In the genomic region with DNA sequence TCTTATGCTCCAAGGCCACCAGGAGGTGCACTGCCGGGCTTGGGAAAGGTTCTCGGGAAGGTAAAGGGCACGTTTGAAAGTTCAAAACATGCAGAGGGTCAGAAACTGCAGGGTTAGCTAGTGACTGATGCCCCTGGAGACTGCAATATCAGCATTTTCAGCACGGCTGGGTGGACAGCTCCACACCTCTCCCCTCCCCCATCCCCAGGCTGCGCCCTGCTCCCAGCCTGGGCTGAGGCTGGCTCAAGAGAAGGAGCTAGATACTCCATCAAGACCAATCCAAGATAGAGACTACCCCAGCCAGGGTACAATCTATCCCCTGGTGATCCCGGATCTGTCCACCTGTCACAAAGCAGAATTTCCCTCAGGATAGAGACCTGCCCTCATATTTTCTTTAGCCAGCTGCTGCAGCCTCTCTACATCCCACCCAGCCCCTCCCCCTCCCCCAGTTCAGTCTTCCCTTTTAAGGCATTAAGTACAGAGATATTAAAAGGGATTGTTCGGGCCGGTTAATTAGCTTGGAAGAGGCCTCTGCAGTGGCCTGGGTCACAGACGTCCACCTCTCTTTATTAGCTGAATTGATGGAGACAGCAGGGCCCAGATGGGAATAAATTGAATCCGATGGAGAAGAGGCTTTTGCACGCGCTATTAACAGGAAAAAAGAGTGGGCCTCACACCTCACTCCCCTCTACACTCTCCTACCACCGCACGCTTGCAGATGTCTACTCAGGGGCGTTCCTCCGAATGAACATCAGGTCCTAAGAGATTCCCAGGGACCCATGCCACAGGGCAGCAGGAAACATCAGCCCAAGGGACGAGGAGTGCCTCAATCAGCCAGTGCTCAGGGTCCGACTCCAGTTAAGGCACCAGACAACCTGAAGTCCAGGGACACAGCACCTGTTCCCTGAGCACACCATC, we compare ENCODE assay signal across 8 mouse cellular contexts.
DNase-seq lines count a peak whose midpoint lies in the region; ATAC-seq and TF ChIP-seq lines count a peak whose summit lies in the region.

No protein-coding gene starts in this region.

- no peak for TF ChIP-seq CTCF in thymus, adult 2 months (IDR thresholded peaks at IDR 0.05; ENCODE audit: borderline replicate concordance, control insufficient read depth, extremely low read depth, insufficient read depth, low read length, poor library complexity)

- no peak overlapping the region for H3K27ac ChIP-seq in thymus, adult 2 months (ENCODE audit: control insufficient read depth, insufficient read depth, low read length)
- H3K27ac ChIP-seq in midbrain, embryonic 16.5 days (ENCODE audit: low read length) = peak overlapping the region; percentile 39

- no peak overlapping the region for H3K4me3 ChIP-seq in thymus, adult 2 months (ENCODE audit: control insufficient read depth, insufficient read depth, low read length)
- H3K4me3 ChIP-seq in midbrain, embryonic 16.5 days (ENCODE audit: low read depth, low read length) = no peak overlapping the region

- no peak overlapping the region; the same call in 1 of the 2 replicates for H3K9ac ChIP-seq in midbrain, embryonic 16.5 days (ENCODE audit: low read depth, low read length)

- H3K36me3 ChIP-seq in thymus, adult 2 months (ENCODE audit: control insufficient read depth, insufficient read depth, low read length) = no peaks in the 10 kb centered on the region
- no peaks in the 10 kb centered on the region for H3K36me3 ChIP-seq in midbrain, embryonic 16.5 days (ENCODE audit: control insufficient read depth, insufficient read depth, low read length)

- no peak for TF ChIP-seq POLR2A in thymus, adult 2 months (IDR thresholded peaks at IDR 0.05; ENCODE audit: control insufficient read depth, extremely low read depth, insufficient read depth, low read length, poor library complexity)

- H3K4me2 ChIP-seq in midbrain, embryonic 16.5 days (ENCODE audit: low read length) = no peak overlapping the region

- WGBS in thymus, adult 2 months = 41% methylated on average over 18 of the region's 18 CpGs
- 14% methylated on average over 18 of the region's 18 CpGs for WGBS in midbrain, embryonic 16.5 days

- no peaks in the 10 kb centered on the region for H3K27me3 ChIP-seq in thymus, adult 2 months (ENCODE audit: control insufficient read depth, insufficient read depth, low read length)
- no peaks in the 10 kb centered on the region for H3K27me3 ChIP-seq in midbrain, embryonic 16.5 days (ENCODE audit: control insufficient read depth, insufficient read depth, low read depth, low read length)

- DNase-seq in adrenal gland, adult 2 months = peak; percentile 24
- no peak for DNase-seq in adrenal gland, adult 18-20 months (ENCODE audit: low spot score in 2 of 2)
- peak; percentile 60 for DNase-seq in thymus, postnatal 4 days
- DNase-seq in thymus, adult 2 months = no peak
- DNase-seq in kidney, adult 8-10 months = peak; percentile 3 to 21
- DNase-seq in right cerebral cortex, postnatal 25 days = no peak

- peak; percentile 6; the same call in 1 of the 2 replicates for ATAC-seq in midbrain, embryonic 16.5 days
- no peak for ATAC-seq in inflammation-experienced regulatory T-cells, adult 6 months

- no peaks in the 10 kb centered on the region for H3K9me3 ChIP-seq in midbrain, embryonic 16.5 days (replicated peaks; ENCODE audit: control insufficient read depth, low read length, poor library complexity, severe bottlenecking)

- H3K4me1 ChIP-seq in thymus, adult 2 months (replicated peaks; ENCODE audit: control insufficient read depth, insufficient read depth, low read length) = no peaks in the 10 kb centered on the region
- H3K4me1 ChIP-seq in midbrain, embryonic 16.5 days (ENCODE audit: control insufficient read depth, insufficient read depth, low read length) = peaks cover 39% of the 10 kb centered on the region

Comparison
In these comparisons a context has a peak if more than half of its experiments do, and no peak if none do; other contexts are left out.
1. DNase-seq: peak in adrenal gland, adult 2 months (single experiment), thymus, postnatal 4 days (single experiment) and kidney, adult 8-10 months (2 of 2); none in adrenal gland, adult 18-20 months (0 of 2), thymus, adult 2 months (single experiment) and right cerebral cortex, postnatal 25 days (single experiment).